ENCODE assay signal across 8 mouse cellular contexts in the genomic region with DNA sequence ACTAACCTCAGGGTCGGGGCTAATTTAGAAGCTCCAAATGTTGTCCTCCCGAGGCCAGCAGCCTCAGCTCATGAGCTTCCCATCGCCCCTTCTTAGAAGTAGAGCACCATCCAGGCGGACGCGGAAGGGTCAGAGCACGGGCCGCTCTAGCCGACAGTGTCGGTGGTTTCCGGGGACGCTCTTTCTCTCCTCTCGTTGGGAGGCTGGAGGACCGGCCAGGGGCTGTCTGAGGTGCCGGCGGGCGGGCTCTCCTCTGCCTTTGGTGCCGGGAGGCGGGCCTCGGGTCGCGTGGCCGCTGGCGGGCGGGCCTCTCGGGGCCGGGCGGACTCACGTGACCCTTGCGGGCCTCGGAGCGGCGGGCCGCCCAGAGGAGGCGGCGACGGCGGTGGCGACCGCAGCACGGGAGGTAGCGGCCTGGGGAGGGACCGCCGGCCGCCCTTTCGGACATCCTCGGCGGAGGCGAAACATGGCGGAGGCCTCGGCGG. TPM values are rescaled to one million over a fixed set of nuclear protein-coding genes. Genes with fewer than 3 reads are reported as not detected.
DNase-seq lines count a peak whose midpoint lies in the region; ATAC-seq and TF ChIP-seq lines count a peak whose summit lies in the region.

A gene (minus strand): TSS at position 286 of the 485 bp plus-strand sequence.
A gene (plus strand): TSS at position 322 of the 485 bp plus-strand sequence.

- peaks cover 28% of the 10 kb centered on the region for H3K4me1 ChIP-seq in forebrain, embryonic 15.5 days
- peaks cover 19% of the 10 kb centered on the region for H3K4me1 ChIP-seq in lung, adult 2 months (ENCODE audit: control insufficient read depth, insufficient read depth, low read length)

- peak within 1 kb of the TSS; percentile 79 for H3K27ac ChIP-seq in forebrain, embryonic 15.5 days (replicated peaks)

- peak; percentile 98 for ATAC-seq in forebrain, embryonic 15.5 days (replicated peaks)
- ATAC-seq in neutrophil, adult 5-6 weeks (ENCODE audit: extremely low read depth, insufficient number of reproducible peaks, low FRiP score, poor library complexity, severe bottlenecking) = peak; percentile 97

- TF ChIP-seq CTCF in lung, adult 2 months (IDR thresholded peaks at IDR 0.05; ENCODE audit: insufficient read depth, low read length) = no peak

- DNase-seq in ES-CJ7 (ENCODE audit: low read depth, low spot score) = peak; percentile 94
- peak; percentile 95 for DNase-seq in cerebellum, adult 11 months
- DNase-seq in heart, postnatal 25 days (ENCODE audit: low spot score) = peak; percentile 97
- peak; percentile 94 to 96 for DNase-seq in layer of hippocampus, adult 18-20 months (ENCODE audit: low spot score in 2 of 2)
- peak; percentile 94 for DNase-seq in lung, adult 2 months
- DNase-seq in thymus, adult 18-20 months = peak; percentile 90

- no peaks in the 10 kb centered on the region for H3K27me3 ChIP-seq in forebrain, embryonic 15.5 days

- peak within 1 kb of the TSS; percentile 87 for H3K4me3 ChIP-seq in forebrain, embryonic 15.5 days
- H3K4me3 ChIP-seq in lung, adult 2 months (replicated peaks; ENCODE audit: extremely low read depth, low read depth, low read length) = peak within 1 kb of the TSS; percentile 97

- intact Hi-C loops in heart, postnatal 25 days (cut with DNase I) = loop anchor here (2.0 to 5.0 kb wide), 2 partner anchors 31 to 55 kb away; a partner anchor contains a TSS

- peak within 1 kb of the TSS; percentile 54 for H3K4me2 ChIP-seq in forebrain, embryonic 15.5 days (replicated peaks)

- peaks cover 7% of the 10 kb centered on the region for H3K36me3 ChIP-seq in forebrain, embryonic 15.5 days

- H3K9ac ChIP-seq in forebrain, embryonic 15.5 days (replicated peaks) = peak within 1 kb of the TSS; percentile 73

- peak; percentile 61; the same call in 1 of the 2 replicates for TF ChIP-seq POLR2A in lung, adult 2 months (IDR thresholded peaks at IDR 0.05; ENCODE audit: borderline replicate concordance, extremely low read depth, low read depth, low read length)

- no peaks in the 10 kb centered on the region for H3K9me3 ChIP-seq in forebrain, embryonic 15.5 days

- WGBS in forebrain, embryonic 15.5 days = under 1% methylated on average over 52 of the region's 52 CpGs
- WGBS in lung, adult 2 months = under 1% methylated on average over 40 of the region's 52 CpGs

RNA-seq across cellular contexts. Expression of the first gene that starts in this region (rescaled TPM):
- 33.5 and 35.7 TPM in 2 replicates for polyA plus RNA-seq in forebrain, embryonic 15.5 days (2015; fragmentation: Nextera tagmentation; extraction: Ambion mirVana)
- total RNA-seq in heart, postnatal 25 days (2021) = 10 to 100 TPM; 23.1 to 25.2 TPM
- total RNA-seq in layer of hippocampus, adult 18-20 months (2021) = 10 to 100 TPM; 20.7 to 22.5 TPM
- polyA plus RNA-seq in lung, adult 2 months (2012; rRNA removed) = 16.7 and 29.8 TPM in 2 replicates
- total RNA-seq in neutrophil, adult 5-6 weeks (2017) = 35.7 and 38.3 TPM in 2 replicates

RNA-seq across cellular contexts. Expression of the second gene that starts in this region (rescaled TPM):
- 59.3 and 66.6 TPM in 2 replicates for polyA plus RNA-seq in forebrain, embryonic 15.5 days (2015; fragmentation: Nextera tagmentation; extraction: Ambion mirVana)
- total RNA-seq in heart, postnatal 25 days (2021) = 10 to 100 TPM; 22.8 to 23.3 TPM
- 10 to 100 TPM; 61.6 to 62.0 TPM for total RNA-seq in layer of hippocampus, adult 18-20 months (2021)
- polyA plus RNA-seq in lung, adult 2 months (2012; rRNA removed) = 16.3 and 16.4 TPM in 2 replicates
- 90.6 and 95.0 TPM in 2 replicates for total RNA-seq in neutrophil, adult 5-6 weeks (2017)

Comparison
In these comparisons a context has a peak if more than half of its experiments do, and no peak if none do; other contexts are left out.
1. Peak in every context shown above with its lines: DNase-seq, ATAC-seq, H3K4me3 ChIP-seq and H3K27ac ChIP-seq.